Mouse (Mus musculus) G1E-ER4 (cell line): ENCODE results near the gene Cox7a1. TPM values are rescaled to one million over a fixed set of nuclear protein-coding genes. Genes with fewer than 3 reads are reported as not detected.

Source experiments
- GATA1 ChIP-seq: IDR thresholded peaks from one replicate; pipeline ENCODE4 v1.8.0; 2012; ENCODE audit warnings: low read length, inconsistent platforms
- polyA plus RNA-seq: library from polyadenylated mRNA; stranded (reverse); fragments of >175 nt; gene quantifications from 2 replicates; pipeline ENCODE4 v1.2.3, GENCODE M21; 2012

Gene Cox7a1
- polyA plus RNA-seq, 1 experiment = 8.3 TPM

DNA sequence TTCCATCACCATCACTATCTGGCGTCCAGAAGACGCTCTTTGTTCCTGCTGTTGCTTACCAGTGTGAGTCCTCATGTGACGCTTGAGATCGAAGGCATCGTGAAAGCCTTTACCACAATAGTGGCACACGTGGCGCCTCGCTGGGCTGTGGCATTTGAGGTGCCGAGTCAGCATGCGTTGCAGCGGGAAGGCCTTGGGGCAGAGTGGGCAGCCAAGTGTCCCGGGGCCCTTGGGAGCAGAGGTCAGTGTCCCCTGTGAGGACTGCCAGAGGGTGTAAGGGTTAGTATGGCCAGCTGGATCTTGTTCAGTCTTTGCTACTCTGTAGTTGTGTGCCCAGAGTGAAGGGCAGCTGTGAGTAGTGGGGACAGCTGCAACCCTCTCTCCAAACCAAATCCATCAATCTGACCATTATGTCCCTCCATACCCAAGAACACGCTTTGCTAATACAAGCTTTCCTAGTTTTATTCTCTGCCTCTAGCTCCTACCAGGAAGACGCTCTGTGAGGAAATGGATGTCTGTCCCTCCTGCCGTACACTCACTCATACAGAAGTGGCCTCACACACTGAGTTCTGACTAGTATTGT, 50.4 kb downstream of the Cox7a1 start:
- no peak for TF ChIP-seq GATA1

DNA sequence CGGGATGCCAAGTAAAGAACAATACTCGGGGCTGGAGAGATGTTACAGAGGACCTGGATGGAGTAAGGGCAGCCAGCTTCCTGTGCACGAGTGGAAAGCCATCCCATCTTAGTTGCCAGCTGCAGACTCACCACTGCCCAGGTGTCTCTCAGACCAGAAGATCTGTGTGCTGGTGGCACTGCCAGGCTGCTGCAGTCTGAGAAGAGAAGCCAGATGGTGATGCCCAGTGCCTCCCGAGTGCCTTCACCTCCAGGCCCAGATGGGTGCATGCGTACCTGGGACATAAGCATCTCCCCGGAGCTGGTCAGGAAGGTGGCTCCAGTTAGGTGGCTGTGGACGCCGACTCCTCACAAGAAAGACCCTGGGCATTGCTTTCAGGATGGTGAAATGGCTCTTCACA, 51.1 kb downstream of the Cox7a1 start:
- no peak for TF ChIP-seq GATA1

DNA sequence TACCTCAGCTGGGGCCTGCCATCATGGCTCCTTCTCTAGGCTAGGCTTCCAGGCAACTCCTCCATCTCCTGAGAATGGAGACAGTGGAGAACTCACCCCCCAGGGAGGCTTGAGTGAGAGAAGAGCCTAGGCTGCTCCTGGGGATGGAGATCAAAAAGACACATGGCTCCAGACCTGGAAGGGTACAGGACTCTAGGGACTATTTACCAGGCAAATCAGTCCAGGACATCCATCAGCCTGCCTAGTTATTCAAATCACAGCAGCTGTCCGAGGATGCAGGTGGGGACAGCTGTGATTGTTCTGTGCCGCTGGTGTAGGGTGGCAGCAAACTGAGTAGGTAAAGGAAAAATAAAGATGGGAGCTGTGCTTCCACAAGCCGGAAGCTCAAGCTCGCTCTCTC, 51.7 kb downstream of the Cox7a1 start, which contains the start of gene Ovol3:
TSS of gene Ovol3 (minus strand) at position 101 of the 400 bp plus-strand sequence.
- no peak for TF ChIP-seq GATA1

Other genes with a start within 250 kb of the Cox7a1 start
- gene Zfp74, start 230.1 kb upstream of the Cox7a1 start, polyA plus RNA-seq = 17.1 and 22.9 TPM in 2 replicates
- 4.0 and 5.6 TPM in 2 replicates for gene Zfp568, start 200.2 kb upstream of the Cox7a1 start, polyA plus RNA-seq
- gene Zfp14, start 132.8 kb upstream of the Cox7a1 start, polyA plus RNA-seq = not detected in 2 replicates
- gene Zfp82, start 111.2 kb upstream of the Cox7a1 start, polyA plus RNA-seq = 0.17 and 0.26 TPM in 2 replicates
- not detected in 2 replicates for gene Gm26920, start 93.7 kb upstream of the Cox7a1 start, polyA plus RNA-seq
- gene Zfp566, start 93.6 kb upstream of the Cox7a1 start, polyA plus RNA-seq = 2.5 and 3.4 TPM in 2 replicates
- 0.19 and 0.64 TPM in 2 replicates for gene Zfp260, start 89.4 kb upstream of the Cox7a1 start, polyA plus RNA-seq
- gene Zfp382, start 62.2 kb upstream of the Cox7a1 start, polyA plus RNA-seq = 4.1 and 5.5 TPM in 2 replicates
- 8.2 and 19.8 TPM in 2 replicates for gene Zfp146, start 14.4 kb upstream of the Cox7a1 start, polyA plus RNA-seq
- gene Capns1, start 14.7 kb downstream of the Cox7a1 start, polyA plus RNA-seq = 142 and 154 TPM in 2 replicates
- gene Polr2i, start 47.8 kb downstream of the Cox7a1 start, polyA plus RNA-seq = 126 and 136 TPM in 2 replicates
- 68.1 and 70.9 TPM in 2 replicates for gene Tbcb, start 48.1 kb downstream of the Cox7a1 start, polyA plus RNA-seq
- gene Ovol3, start 51.6 kb downstream of the Cox7a1 start, polyA plus RNA-seq = 0.15 TPM in 1 of 2 replicates, not detected in the other
- 0.12 and 0.26 TPM in 2 replicates for gene Thap8, start 96.0 kb downstream of the Cox7a1 start, polyA plus RNA-seq
- 40.6 and 75.2 TPM in 2 replicates for gene Wdr62, start 96.3 kb downstream of the Cox7a1 start, polyA plus RNA-seq
- 0.24 TPM in 1 of 2 replicates, not detected in the other for gene Clip3, start 107.6 kb downstream of the Cox7a1 start, polyA plus RNA-seq
- gene Alkbh6, start 124.6 kb downstream of the Cox7a1 start, polyA plus RNA-seq = 59.9 and 74.5 TPM in 2 replicates
- gene Syne4, start 130.7 kb downstream of the Cox7a1 start, polyA plus RNA-seq = 7.1 and 8.8 TPM in 2 replicates
- 0.39 and 0.44 TPM in 2 replicates for gene E130208F15Rik, start 137.6 kb downstream of the Cox7a1 start, polyA plus RNA-seq
- 23.4 and 30.5 TPM in 2 replicates for gene Sdhaf1, start 139.8 kb downstream of the Cox7a1 start, polyA plus RNA-seq
- gene Lrfn3, start 178.6 kb downstream of the Cox7a1 start, polyA plus RNA-seq = not detected in 2 replicates
- gene Tyrobp, start 229.6 kb downstream of the Cox7a1 start, polyA plus RNA-seq = 0.25 TPM in 1 of 2 replicates, not detected in the other
- not detected in 2 replicates for gene Hcst, start 235.7 kb downstream of the Cox7a1 start, polyA plus RNA-seq
- gene Nfkbid, start 237.6 kb downstream of the Cox7a1 start, polyA plus RNA-seq = 0.12 and 0.16 TPM in 2 replicates